Mouse (Mus musculus): Measurements from ENCODE around the gene Nxf1. TPM values are rescaled to one million over a fixed set of nuclear protein-coding genes. Genes with fewer than 3 reads are reported as not detected.

The Nxf1 gene
- polyA plus RNA-seq, 1 experiment from 2014 or later = 125 TPM

DNA sequence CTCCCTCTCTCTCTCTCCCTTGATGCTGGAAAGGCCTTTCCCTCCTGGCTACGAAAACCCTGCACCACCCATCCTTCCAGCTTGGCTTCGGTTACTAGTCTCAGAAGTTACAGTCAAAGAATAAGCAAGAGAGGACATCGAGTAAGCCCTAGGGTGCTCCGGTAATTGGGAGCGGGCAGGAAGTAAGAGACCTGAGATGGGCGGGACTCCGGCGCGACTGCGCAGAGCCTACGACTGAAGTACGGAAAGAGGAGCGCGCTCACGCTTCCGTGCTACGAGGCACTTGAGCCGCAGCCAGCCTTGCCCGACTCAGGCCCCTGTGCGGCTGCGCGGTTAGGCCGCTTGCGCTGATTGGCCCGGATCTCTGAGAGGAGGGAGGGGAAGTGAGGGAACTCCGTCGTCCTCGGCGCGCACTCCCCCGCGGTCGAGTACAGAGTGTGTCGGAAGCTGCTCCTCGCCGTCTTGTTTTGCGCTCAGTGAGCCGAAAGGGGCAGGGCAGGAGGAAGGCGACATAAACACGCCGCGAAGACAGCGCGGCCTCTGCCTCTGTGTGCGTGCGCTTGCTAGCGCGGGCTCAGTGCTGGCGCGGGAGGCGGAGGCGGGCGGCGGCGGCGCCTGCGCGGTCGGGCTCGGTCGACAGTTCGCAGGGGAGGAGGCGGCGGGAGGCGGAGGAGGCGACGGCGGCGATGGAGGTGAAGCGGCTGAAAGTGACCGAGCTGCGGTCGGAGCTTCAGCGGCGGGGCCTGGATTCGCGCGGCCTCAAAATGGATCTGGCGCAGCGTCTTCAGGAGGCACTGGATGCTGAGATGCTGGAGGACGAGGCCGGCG, 62.9 kb downstream of the Nxf1 start, which contains the start of gene Hnrnpul2:
Hnrnpul2 (plus strand) TSS at position 415 of the 828 bp plus-strand sequence.
- WGBS = under 1% methylated on average over 81 of the region's 83 CpGs
- ATAC-seq (ENCODE audit: low FRiP score) (peak; percentile 96), DNase-seq (ENCODE audit: low spot score) (peak; percentile 97)
- H3K4me2 ChIP-seq (replicated peaks) = peak within 1 kb of the TSS; percentile 76
- peak within 1 kb of the TSS; percentile 90 for H3K9ac ChIP-seq
- peaks cover 47% of the 10 kb centered on the region for H3K4me1 ChIP-seq (replicated peaks; ENCODE audit: control insufficient read depth, insufficient read depth, low read length)
- H3K27ac ChIP-seq = peak within 1 kb of the TSS; percentile 96
- peaks cover 31% of the 10 kb centered on the region for H3K36me3 ChIP-seq (replicated peaks; ENCODE audit: control insufficient read depth, insufficient read depth)
- no peaks in the 10 kb centered on the region for H3K9me3 ChIP-seq (ENCODE audit: control insufficient read depth, low read length)
- H3K27me3 ChIP-seq (ENCODE audit: control insufficient read depth, insufficient read depth, low read length) = no peaks in the 10 kb centered on the region
- H3K4me3 ChIP-seq (replicated peaks; ENCODE audit: low read length) = peak within 1 kb of the TSS; percentile 90

Small RNAs within 50 kb of the gene (microRNA-seq; reads per million reads assigned to microRNA genes)
- not detected for gene Mir6992

Other genes with a start within 250 kb of the Nxf1 start
- 9.2 and 11.9 TPM in 2 replicates for gene Slc22a8, start 165.8 kb upstream of the Nxf1 start, polyA plus RNA-seq (2014; fragmentation: Nextera tagmentation; extraction: Ambion mirVana)
- gene Slc22a6, start 139.0 kb upstream of the Nxf1 start, polyA plus RNA-seq (2014; fragmentation: Nextera tagmentation; extraction: Ambion mirVana) = 3.5 and 3.7 TPM in 2 replicates
- gene Chrm1, start 93.3 kb upstream of the Nxf1 start, polyA plus RNA-seq (2014; fragmentation: Nextera tagmentation; extraction: Ambion mirVana) = 0.30 and 0.35 TPM in 2 replicates
- 161 and 174 TPM in 2 replicates for gene Slc3a2, start 33.7 kb upstream of the Nxf1 start, polyA plus RNA-seq (2014; fragmentation: Nextera tagmentation; extraction: Ambion mirVana)
- gene Wdr74, start 21.2 kb upstream of the Nxf1 start, polyA plus RNA-seq (2014; fragmentation: Nextera tagmentation; extraction: Ambion mirVana) = 80.7 and 80.8 TPM in 2 replicates
- gene 1700092M07Rik, start 16.4 kb upstream of the Nxf1 start, polyA plus RNA-seq (2014; fragmentation: Nextera tagmentation; extraction: Ambion mirVana) = 0.84 and 0.90 TPM in 2 replicates
- 102 and 103 TPM in 2 replicates for gene Stx5a, start 15.7 kb upstream of the Nxf1 start, polyA plus RNA-seq (2014; fragmentation: Nextera tagmentation; extraction: Ambion mirVana)
- 209 and 273 TPM in 2 replicates for gene Tmem223, start 13.9 kb downstream of the Nxf1 start, polyA plus RNA-seq (2014; fragmentation: Nextera tagmentation; extraction: Ambion mirVana)
- gene Tmem179b, start 17.4 kb downstream of the Nxf1 start, polyA plus RNA-seq (2014; fragmentation: Nextera tagmentation; extraction: Ambion mirVana) = 29.3 and 37.5 TPM in 2 replicates
- gene Taf6l, start 29.3 kb downstream of the Nxf1 start, polyA plus RNA-seq (2014; fragmentation: Nextera tagmentation; extraction: Ambion mirVana) = 18.7 TPM in 2 replicates
- 134 and 145 TPM in 2 replicates for gene Polr2g, start 41.5 kb downstream of the Nxf1 start, polyA plus RNA-seq (2014; fragmentation: Nextera tagmentation; extraction: Ambion mirVana)
- 6.8 and 7.1 TPM in 2 replicates for gene Zbtb3, start 45.5 kb downstream of the Nxf1 start, polyA plus RNA-seq (2014; fragmentation: Nextera tagmentation; extraction: Ambion mirVana)
- gene Ttc9c, start 62.3 kb downstream of the Nxf1 start, polyA plus RNA-seq (2014; fragmentation: Nextera tagmentation; extraction: Ambion mirVana) = 46.9 and 56.1 TPM in 2 replicates
- gene Hnrnpul2, start 62.9 kb downstream of the Nxf1 start, polyA plus RNA-seq (2014; fragmentation: Nextera tagmentation; extraction: Ambion mirVana) = 8.0 and 8.4 TPM in 2 replicates
- gene AC129217.1, start 72.7 kb downstream of the Nxf1 start, polyA plus RNA-seq (2014; fragmentation: Nextera tagmentation; extraction: Ambion mirVana) = not detected in 2 replicates
- gene Bscl2, start 80.4 kb downstream of the Nxf1 start, polyA plus RNA-seq (2014; fragmentation: Nextera tagmentation; extraction: Ambion mirVana) = 79.9 and 89.2 TPM in 2 replicates
- gene Gng3, start 82.1 kb downstream of the Nxf1 start, polyA plus RNA-seq (2014; fragmentation: Nextera tagmentation; extraction: Ambion mirVana) = 508 and 520 TPM in 2 replicates
- gene Lrrn4cl, start 93.7 kb downstream of the Nxf1 start, polyA plus RNA-seq (2014; fragmentation: Nextera tagmentation; extraction: Ambion mirVana) = 0.82 and 1.1 TPM in 2 replicates
- 129 and 131 TPM in 2 replicates for gene Ubxn1, start 114.4 kb downstream of the Nxf1 start, polyA plus RNA-seq (2014; fragmentation: Nextera tagmentation; extraction: Ambion mirVana)
- gene Uqcc3, start 123.8 kb downstream of the Nxf1 start, polyA plus RNA-seq (2014; fragmentation: Nextera tagmentation; extraction: Ambion mirVana) = 49.1 and 60.6 TPM in 2 replicates
- 33.0 and 39.9 TPM in 2 replicates for gene Lbhd1, start 126.7 kb downstream of the Nxf1 start, polyA plus RNA-seq (2014; fragmentation: Nextera tagmentation; extraction: Ambion mirVana)
- gene Gm49403, start 126.9 kb downstream of the Nxf1 start, polyA plus RNA-seq (2014; fragmentation: Nextera tagmentation; extraction: Ambion mirVana) = not detected in 2 replicates
- 42.7 and 49.2 TPM in 2 replicates for gene 1810009A15Rik, start 131.8 kb downstream of the Nxf1 start, polyA plus RNA-seq (2014; fragmentation: Nextera tagmentation; extraction: Ambion mirVana)
- 2.5 TPM in 1 of 2 replicates, not detected in the other for gene Gm49416, start 131.9 kb downstream of the Nxf1 start, polyA plus RNA-seq (2014; fragmentation: Nextera tagmentation; extraction: Ambion mirVana)
- 26.4 and 28.5 TPM in 2 replicates for gene Ints5, start 135.9 kb downstream of the Nxf1 start, polyA plus RNA-seq (2014; fragmentation: Nextera tagmentation; extraction: Ambion mirVana)
- 76.8 and 84.1 TPM in 2 replicates for gene Ganab, start 141.0 kb downstream of the Nxf1 start, polyA plus RNA-seq (2014; fragmentation: Nextera tagmentation; extraction: Ambion mirVana)
- gene B3gat3, start 163.3 kb downstream of the Nxf1 start, polyA plus RNA-seq (2014; fragmentation: Nextera tagmentation; extraction: Ambion mirVana) = 81.6 and 83.9 TPM in 2 replicates
- 1.4 and 1.6 TPM in 2 replicates for gene Rom1, start 172.3 kb downstream of the Nxf1 start, polyA plus RNA-seq (2014; fragmentation: Nextera tagmentation; extraction: Ambion mirVana)
- 5.8 and 6.1 TPM in 2 replicates for gene Eml3, start 172.5 kb downstream of the Nxf1 start, polyA plus RNA-seq (2014; fragmentation: Nextera tagmentation; extraction: Ambion mirVana)
- gene Mta2, start 184.8 kb downstream of the Nxf1 start, polyA plus RNA-seq (2014; fragmentation: Nextera tagmentation; extraction: Ambion mirVana) = 29.3 and 30.3 TPM in 2 replicates
- 20.0 and 23.0 TPM in 2 replicates for gene Tut1, start 196.8 kb downstream of the Nxf1 start, polyA plus RNA-seq (2014; fragmentation: Nextera tagmentation; extraction: Ambion mirVana)
- 308 and 316 TPM in 2 replicates for gene Eef1g, start 210.0 kb downstream of the Nxf1 start, polyA plus RNA-seq (2014; fragmentation: Nextera tagmentation; extraction: Ambion mirVana)
- gene Ahnak, start 232.2 kb downstream of the Nxf1 start, polyA plus RNA-seq (2014; fragmentation: Nextera tagmentation; extraction: Ambion mirVana) = 4.5 and 4.9 TPM in 2 replicates

All from hindbrain, embryonic 14.5 days (tissue).